Mouse (Mus musculus) Patski (cell line): ENCODE results near the gene Rfx2. TPM values are rescaled to one million over a fixed set of nuclear protein-coding genes. Genes with fewer than 3 reads are reported as not detected.
A peak's percentile ranks its signal among the peaks of the same experiment; 100 is the strongest.

Experiments
- ATAC-seq: fragments of 100-300 bp; one replicate; pipeline ENCODE4 v1.8.0; 2021
- CTCF ChIA-PET: fragments of 350-600 bp; sonication (Branson Sonifier 250); formaldehyde crosslinking; loops from one replicate; lab custom pipeline; 2022; ENCODE audit warnings: inconsistent platforms; lab: Charles Lee
- POLR2A ChIA-PET: fragments of 350-600 bp; sonication (Branson Sonifier 250); formaldehyde crosslinking; loops from one replicate; lab custom pipeline; 2022; ENCODE audit warnings: antibody characterized with exemption, inconsistent platforms; lab: Charles Lee
- DNase-seq: peaks from one replicate; pipeline ENCODE4 v3.0.0-alpha.2; 2011; ENCODE audit warnings: low read depth, low spot score
- H3K27me3 ChIP-seq: fragments of 371-371 bp; one replicate; pipeline ENCODE4 v1.5.1; 2021
- CTCF ChIP-seq: fragments of 100-300 bp; IDR thresholded peaks from one replicate; pipeline ENCODE4 v1.5.1; 2021
- in situ Hi-C: fragments of 300-500 bp; cut with MboI; formaldehyde crosslinking; loops from 3 replicates; pipeline ENCODE4 v1.11.1; 2018; ENCODE audit warnings: low pct_unique_long_range_greater_than_20kb, mixed read lengths
- polyA plus RNA-seq: library from polyadenylated mRNA; unstranded; gene quantifications from one replicate; pipeline ENCODE4 v1.2.3, GENCODE M21; 2021

Rfx2 gene
- polyA plus RNA-seq, 1 experiment from 2014 or later, result 7.7 TPM

DNA sequence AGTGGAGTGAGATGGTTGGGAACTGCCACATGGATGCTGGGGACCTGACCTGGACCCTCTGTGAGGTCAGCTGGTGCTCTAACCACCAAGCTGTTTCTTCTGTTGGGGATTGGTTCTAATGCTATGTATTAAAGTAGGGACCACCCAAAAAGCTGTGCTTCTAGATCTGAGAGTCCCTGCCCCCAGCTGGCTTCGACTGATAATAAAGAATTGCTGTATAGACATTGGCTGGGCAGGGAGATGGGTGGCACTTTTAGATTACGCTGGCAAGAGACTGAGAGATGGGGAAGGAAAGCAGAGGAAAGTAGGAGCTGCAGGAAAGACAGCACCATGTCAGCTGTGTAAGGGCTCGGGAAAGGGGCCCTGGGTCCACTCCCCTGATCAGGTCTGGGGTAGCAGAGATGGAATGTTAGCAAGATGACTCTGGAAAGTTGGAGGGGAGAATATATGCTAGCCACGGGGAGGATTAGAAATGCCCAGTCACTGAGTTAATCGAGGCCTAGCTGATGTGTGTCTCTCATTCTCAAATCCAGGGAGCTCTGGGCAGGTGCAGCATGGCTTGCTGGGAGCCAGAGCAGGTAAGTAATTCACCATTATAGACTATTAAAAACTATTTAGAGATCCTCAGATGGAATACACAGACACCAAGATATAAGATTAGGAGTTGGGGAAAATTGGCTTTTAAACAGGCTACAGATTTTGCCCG lies 37.0 kb downstream of the Rfx2 start:
- ChIA-PET POLR2A (no interaction called here), CTCF (interaction anchor here (1.8 kb wide), 1 partner anchor 11 kb away, joined by 4 read pairs; no protein-coding TSS in a partner anchor)
- ATAC-seq (no peak), DNase-seq (no peak)
- H3K27me3 ChIP-seq, result no peaks in the 10 kb centered on the region
- in situ Hi-C loops, result no loop called here
- no peak for TF ChIP-seq CTCF

DNA sequence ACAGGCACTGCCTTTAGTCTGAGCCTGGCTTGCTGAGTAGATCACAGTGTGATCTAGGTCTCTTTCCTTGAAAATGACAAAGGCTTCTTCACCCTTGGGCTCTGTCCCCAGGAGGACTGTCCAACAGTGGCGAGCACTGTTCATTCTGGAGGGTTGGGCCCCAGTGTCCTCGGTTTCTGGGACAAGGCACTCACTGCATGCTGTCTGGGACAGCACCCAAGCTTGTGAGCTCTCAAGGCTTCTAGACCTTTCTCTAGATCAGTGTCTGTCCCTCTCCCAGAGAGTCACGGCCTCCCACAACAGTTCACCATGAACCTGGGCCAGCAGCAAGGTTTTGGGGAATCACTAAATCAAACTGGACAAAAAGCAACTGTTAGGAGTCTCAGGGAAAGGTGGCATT lies 38.2 kb downstream of the Rfx2 start:
- H3K27me3 ChIP-seq, result no peaks in the 10 kb centered on the region
- no peak for TF ChIP-seq CTCF
- in situ Hi-C loops, result no loop called here
- ATAC-seq, result no peak
- POLR2A ChIA-PET, result interaction anchor here (0.6 kb wide), 1 partner anchor 103 kb away, joined by 3 read pairs; no protein-coding TSS in a partner anchor
- CTCF ChIA-PET, result interaction anchor here (0.8 kb wide), 1 partner anchor 13 kb away, joined by 3 read pairs; no protein-coding TSS in a partner anchor
- DNase-seq, result no peak

DNA sequence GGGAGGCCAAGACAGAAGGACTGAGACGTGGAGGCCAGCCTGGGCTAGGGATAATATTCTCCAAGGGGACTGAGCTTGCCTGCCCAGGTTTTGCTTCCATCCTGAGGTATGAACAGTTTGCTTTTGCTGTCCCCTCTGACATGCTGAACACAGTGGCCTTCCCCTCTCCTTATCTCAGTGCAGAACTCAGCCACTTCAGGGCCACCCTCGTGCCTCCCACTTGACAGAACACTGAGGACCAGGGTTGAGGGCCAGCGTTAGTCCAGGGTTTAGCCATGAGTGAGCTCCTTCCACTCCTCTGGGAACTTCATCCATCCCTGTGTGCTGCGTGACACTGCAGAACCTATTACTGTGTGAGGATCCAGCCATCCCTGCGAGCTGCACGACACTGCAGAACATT lies 41.5 kb downstream of the Rfx2 start:
- in situ Hi-C loops, result no loop called here
- no peak for ATAC-seq
- ChIA-PET POLR2A (no interaction called here), CTCF (interaction anchor here (0.8 to 1.2 kb wide), 3 partner anchors 11 to 19 kb away, joined by 3 to 4 read pairs (median 3); no protein-coding TSS in a partner anchor)
- no peak for DNase-seq
- H3K27me3 ChIP-seq, result no peaks in the 10 kb centered on the region
- TF ChIP-seq CTCF, result no peak

DNA sequence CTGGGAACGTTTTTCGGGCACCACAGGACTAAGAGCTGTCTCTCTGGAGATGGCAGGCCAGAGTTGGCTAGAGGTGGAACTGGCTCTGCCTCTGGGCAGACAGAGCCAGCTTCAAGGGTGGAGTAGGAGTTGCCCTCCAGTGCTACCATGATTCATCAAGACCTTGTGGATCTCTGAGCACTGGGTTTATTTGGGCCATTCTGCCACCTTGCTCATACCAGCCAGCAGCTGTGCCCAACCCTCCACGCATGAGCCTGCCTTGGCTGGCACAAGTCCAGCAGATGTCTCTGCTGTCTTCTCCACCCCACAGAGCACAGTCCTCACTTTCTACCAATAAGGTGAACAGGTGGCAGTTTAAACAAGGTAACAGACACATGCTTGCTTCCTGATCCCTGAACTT lies 41.9 kb downstream of the Rfx2 start:
- DNase-seq (no peak), ATAC-seq (no peak)
- ChIA-PET CTCF (interaction anchor here (0.8 to 1.2 kb wide), 2 partner anchors 11 to 19 kb away, joined by 3 to 4 read pairs; no protein-coding TSS in a partner anchor), POLR2A (no interaction called here)
- no peaks in the 10 kb centered on the region for H3K27me3 ChIP-seq
- TF ChIP-seq CTCF, result no peak
- in situ Hi-C loops, result no loop called here

GRCm38 (mm10) chr17:56780291-56780978 lies 50.4 kb downstream of the Rfx2 start:
- ChIA-PET POLR2A (no interaction called here), CTCF (no interaction called here)
- in situ Hi-C loops, result no loop called here
- no peaks in the 10 kb centered on the region for H3K27me3 ChIP-seq
- no peak for TF ChIP-seq CTCF
- DNase-seq, result peak; percentile 27
- ATAC-seq, result peak; percentile 22

- DNase-seq (no peak), ATAC-seq (no peak)
- in situ Hi-C loops, result no loop called here
- ChIA-PET CTCF (interaction anchor here (1.1 kb wide), 1 partner anchor 13 kb away, joined by 3 read pairs; no protein-coding TSS in a partner anchor), POLR2A (interaction anchor here (0.5 kb wide), 1 partner anchor 264 kb away, joined by 3 read pairs; no protein-coding TSS in a partner anchor)
- no peak for TF ChIP-seq CTCF
- no peaks in the 10 kb centered on the region for H3K27me3 ChIP-seq
Measured at GRCm38 (mm10) chr17:56778779-56779362, 51.9 kb downstream of the Rfx2 start.

GRCm38 (mm10) chr17:56777568-56777967 lies 53.2 kb downstream of the Rfx2 start:
- in situ Hi-C loops, result no loop called here
- ATAC-seq, result no peak

GRCm38 (mm10) chr17:56769950-56770349 lies 60.9 kb downstream of the Rfx2 start, which contains the start of gene Prr22:
Gene Prr22 (plus strand): TSS chr17:56770250.
- no peaks in the 10 kb centered on the region for H3K27me3 ChIP-seq
- ChIA-PET CTCF (no interaction called here), POLR2A (no interaction called here)
- TF ChIP-seq CTCF, result no peak
- DNase-seq (no peak), ATAC-seq (no peak)
- in situ Hi-C loops, result no loop called here

More at GRCm38 (mm10) chr17:56777568-56777967, 53.2 kb downstream of the Rfx2 start:
- ChIA-PET POLR2A (no interaction called here), CTCF (interaction anchor here (1.1 to 1.2 kb wide), 2 partner anchors 10 to 12 kb away, joined by 3 to 4 read pairs; no protein-coding TSS in a partner anchor)
- no peaks in the 10 kb centered on the region for H3K27me3 ChIP-seq
- TF ChIP-seq CTCF, result no peak
- no peak for DNase-seq

DNA sequence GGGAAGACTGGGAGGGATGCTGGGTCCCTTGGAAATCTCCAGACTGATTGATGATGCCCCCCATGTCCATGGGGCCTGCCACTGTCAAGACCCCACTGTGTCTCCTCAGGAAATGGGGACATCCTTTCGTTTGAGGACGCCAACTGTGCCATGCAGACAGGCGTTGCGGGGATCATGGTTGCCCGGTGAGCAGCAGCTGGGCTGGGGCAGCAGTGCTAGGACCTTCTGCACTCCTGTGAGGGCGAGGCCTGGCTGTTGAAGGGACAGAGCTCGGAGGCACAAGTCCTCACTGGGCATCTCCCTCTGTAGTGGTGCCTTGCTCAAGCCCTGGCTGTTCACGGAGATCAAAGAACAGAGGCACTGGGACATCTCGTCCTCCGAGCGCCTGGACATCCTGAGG lies 61.9 kb downstream of the Rfx2 start:
- ATAC-seq, result no peak
- ChIA-PET POLR2A (no interaction called here), CTCF (no interaction called here)
- in situ Hi-C loops, result no loop called here
- DNase-seq, result no peak
- no peak for TF ChIP-seq CTCF
- no peaks in the 10 kb centered on the region for H3K27me3 ChIP-seq

- no peak for TF ChIP-seq CTCF
- in situ Hi-C loops, result no loop called here
- POLR2A ChIA-PET, result no interaction called here
- CTCF ChIA-PET, result no interaction called here
- ATAC-seq (no peak), DNase-seq (no peak)
- H3K27me3 ChIP-seq, result no peaks in the 10 kb centered on the region
Measured at GRCm38 (mm10) chr17:56767531-56768135, 63.2 kb downstream of the Rfx2 start.
